In the genomic region with DNA sequence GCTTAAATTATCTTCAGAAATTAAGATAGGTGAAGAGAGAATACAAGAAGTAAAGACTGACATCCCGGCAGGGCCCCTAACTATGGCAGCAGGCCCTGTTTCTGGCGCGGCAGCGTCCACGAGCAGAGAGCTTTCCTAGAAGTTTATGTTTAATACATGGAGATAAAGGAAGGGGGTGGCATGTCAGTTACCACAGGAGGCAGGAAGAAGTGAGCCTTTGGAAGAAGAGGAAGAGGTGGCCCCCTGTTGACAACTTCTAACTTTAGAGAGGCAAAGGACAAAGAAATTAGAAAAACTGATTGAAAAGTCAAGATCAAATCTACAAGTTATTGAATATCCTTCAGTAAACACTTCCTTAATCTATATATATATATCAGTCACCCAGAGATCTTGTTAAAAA, we compare ENCODE assay signal across 18 mouse cellular contexts.
"Had no signal": no experiment of that assay in that cellular context is flagged by ENCODE, and none has a peak within 500 bp of the region (broad histone marks: within the 10 kb centered on the region; RNA-seq: fewer than 3 reads in every experiment).

No protein-coding gene starts in this region.

- H3K36me3 ChIP-seq: limb, embryonic 12.5 days; limb, embryonic 15.5 days; liver, embryonic 12.5 days; liver, embryonic 15.5 days had no signal

- H3K27me3 ChIP-seq: limb, embryonic 12.5 days; limb, embryonic 15.5 days; liver, embryonic 15.5 days had no signal

- H3K9me3 ChIP-seq: limb, embryonic 12.5 days; limb, embryonic 15.5 days; liver, embryonic 12.5 days; liver, embryonic 15.5 days had no signal

- H3K9ac ChIP-seq: limb, embryonic 12.5 days; limb, embryonic 15.5 days; liver, embryonic 12.5 days; liver, embryonic 15.5 days had no signal

- H3K4me1 ChIP-seq: limb, embryonic 15.5 days; liver, embryonic 12.5 days; liver, embryonic 15.5 days had no signal

- H3K4me2 ChIP-seq: limb, embryonic 12.5 days; limb, embryonic 15.5 days; liver, embryonic 12.5 days; liver, embryonic 15.5 days; midbrain, embryonic 11.5 days had no signal

- H3K27ac ChIP-seq: limb, embryonic 12.5 days; limb, embryonic 15.5 days; liver, embryonic 12.5 days; liver, embryonic 15.5 days had no signal

- DNase-seq: kidney, adult 2 months; kidney, postnatal 10 days; kidney, postnatal 36 days; layer of hippocampus, adult 9-11 months; left cerebral cortex, postnatal 4 days; lung, adult 2 months; lung, postnatal 36 days; midbrain, embryonic 14.5 days; retina, postnatal 1 day; thymus, adult 18-20 months; thymus, postnatal 36 days had no signal

- ATAC-seq: intestine, embryonic 16.5 days; liver, embryonic 12.5 days; lung, postnatal 0 days had no signal

- H3K4me3 ChIP-seq: limb, embryonic 12.5 days; limb, embryonic 15.5 days; liver, embryonic 12.5 days; liver, embryonic 15.5 days had no signal
